Mouse (Mus musculus): ENCODE measurements at regions not wholly inside any gene's neighbourhood (a gene's known extent, or its start where the extent isn't known, plus 50 kb on each side); places are given as distances from the start of the nearest gene placed in this dataset.
A peak's percentile ranks its signal among the peaks of the same experiment; 100 is the strongest.

DNA sequence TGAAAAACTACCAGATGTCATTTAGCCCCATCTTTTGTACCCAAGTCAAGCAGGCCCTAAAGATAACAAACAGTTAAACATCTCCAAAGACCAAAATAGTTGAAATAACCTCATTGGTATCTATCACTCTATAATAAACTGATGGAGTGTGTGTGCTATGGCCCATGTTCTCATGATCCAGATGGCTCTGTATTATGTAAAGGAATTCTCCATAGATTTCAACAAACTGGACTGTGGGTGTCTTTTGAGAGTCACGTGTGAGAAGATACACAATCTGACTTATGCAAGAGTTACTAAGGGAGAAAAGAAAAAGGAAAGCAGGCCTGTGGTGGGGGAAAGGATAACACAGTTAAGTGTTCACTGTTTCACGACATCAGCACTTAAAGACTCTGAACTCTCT lies 164.8 kb upstream of the Paip1 start:
- no peak for DNase-seq (ENCODE audit: extremely low spot score, low read depth, low spot score)

DNA sequence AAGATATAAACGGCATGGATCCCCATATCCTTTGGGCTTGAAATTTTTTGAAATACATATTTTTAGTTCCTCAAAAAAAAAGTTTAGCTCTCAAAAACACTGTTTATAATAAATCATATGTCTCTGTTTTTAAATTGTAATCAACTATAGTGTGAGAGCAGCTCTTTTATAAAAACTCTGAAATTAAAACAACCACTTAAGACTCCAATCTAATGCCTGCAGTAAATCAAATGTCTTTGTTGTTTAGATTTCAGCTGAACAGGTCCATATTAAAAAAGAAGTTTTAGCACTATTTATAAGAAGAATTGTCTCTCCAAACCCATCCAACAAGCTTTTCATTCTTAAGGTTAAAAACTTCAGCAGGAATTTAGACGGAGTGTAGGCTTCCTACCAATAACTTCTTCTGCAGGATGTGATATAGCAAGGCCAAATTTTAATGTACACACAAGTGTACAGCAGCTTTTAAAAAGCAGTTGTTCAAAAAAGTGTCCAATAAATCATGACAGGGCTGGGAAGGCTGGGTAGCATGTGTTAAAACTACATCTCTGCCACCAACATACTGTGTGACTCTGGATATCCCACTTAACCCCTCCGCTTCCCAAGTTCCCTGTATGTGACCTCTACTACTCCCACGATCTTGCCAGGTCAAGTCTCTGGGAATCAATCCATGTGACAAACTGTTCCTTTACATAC lies 160.6 kb upstream of the Paip1 start:
- DNase-seq (ENCODE audit: extremely low spot score, low read depth, low spot score): no peak

DNA sequence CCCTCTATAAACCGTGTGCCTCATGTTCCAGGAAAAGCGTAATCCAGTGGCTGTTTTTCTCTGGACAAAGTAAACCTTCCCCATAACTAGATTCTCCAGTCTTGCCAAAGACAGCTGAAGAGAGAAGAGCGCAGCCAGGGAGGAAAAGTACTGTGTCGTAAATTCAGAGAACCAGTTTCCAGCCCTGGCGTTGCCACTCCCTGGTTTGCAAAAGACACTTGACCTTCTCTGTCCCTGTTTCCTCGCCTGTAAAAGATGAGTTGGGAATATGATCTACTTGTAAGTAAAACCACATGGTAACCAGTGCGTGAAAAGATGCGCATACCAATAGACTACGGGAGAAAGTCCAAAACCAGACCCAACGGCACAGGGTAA lies 160.1 kb upstream of the Paip1 start:
- DNase-seq (ENCODE audit: extremely low spot score, low read depth, low spot score): no peak

DNA sequence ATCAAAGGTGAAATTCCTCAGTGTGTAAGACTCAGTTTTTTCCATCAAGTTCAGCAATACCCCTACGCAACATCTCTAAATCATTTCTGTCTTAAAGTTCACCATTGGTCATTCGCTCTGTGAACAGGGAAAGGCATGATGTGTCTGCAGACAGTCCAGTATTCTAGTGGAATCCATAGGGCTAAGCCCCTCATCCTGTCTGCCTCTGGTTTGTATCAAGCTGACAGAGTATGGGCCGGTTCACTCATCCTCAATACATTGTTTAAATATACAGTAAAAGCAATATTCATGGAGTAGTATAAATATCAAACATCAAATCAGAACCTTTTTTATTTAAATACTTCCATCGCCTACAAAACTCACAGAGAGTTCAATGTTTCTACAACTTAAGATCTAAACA lies 152.9 kb upstream of the Paip1 start:
- DNase-seq (ENCODE audit: extremely low spot score, low read depth, low spot score): no peak

DNA sequence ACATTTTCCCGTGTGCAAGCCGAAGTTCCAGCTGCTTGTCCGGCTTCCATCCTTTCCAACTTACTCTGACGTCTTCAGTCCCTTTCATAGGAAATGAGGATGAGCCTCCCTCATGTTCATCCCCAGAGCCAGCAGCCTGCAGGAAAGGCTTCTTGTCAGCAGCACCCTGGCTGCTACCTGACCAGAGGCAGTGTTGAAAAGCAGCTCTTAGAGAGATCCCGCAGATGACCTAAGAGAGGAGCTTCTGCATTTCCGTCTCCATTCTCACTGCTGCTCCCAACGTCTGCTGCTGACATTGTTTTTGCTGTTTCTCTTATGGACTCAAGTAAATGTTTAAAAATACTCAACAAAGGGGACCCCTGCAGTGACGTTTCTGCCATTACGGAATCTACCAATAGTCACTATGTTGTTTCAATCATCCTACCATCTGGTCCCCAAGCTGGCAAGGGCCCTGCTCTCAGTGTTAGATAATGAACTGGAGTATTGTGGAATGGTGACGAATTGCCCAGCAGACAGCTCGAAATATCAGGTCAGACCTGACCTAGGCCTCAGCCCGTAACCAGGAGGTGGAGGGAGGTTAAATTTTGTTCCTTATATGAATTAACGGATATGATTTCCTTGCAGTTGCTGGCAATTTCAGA lies 151.0 kb upstream of the Paip1 start:
- no peak for DNase-seq (ENCODE audit: extremely low spot score, low read depth, low spot score)

DNA sequence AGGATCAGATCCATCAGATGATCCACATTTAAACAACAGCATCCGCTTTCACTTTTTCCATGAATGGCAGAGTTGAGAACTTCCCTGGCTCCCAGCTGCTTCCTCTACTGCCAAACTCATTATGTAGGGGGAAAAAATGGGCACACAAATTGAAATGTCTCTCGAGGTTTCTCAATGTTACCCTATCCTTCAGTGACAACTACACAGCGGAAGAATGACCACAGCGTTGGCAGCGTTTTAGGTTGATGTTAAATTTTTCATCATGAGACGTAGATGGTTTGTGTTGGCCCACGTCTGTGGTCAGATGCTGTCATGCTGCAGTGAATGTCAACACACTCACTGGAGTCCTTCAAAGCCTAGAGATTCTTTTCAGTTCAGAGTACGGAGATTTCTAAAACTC lies 149.0 kb upstream of the Paip1 start:
- DNase-seq (ENCODE audit: extremely low spot score, low read depth, low spot score): no peak

DNA sequence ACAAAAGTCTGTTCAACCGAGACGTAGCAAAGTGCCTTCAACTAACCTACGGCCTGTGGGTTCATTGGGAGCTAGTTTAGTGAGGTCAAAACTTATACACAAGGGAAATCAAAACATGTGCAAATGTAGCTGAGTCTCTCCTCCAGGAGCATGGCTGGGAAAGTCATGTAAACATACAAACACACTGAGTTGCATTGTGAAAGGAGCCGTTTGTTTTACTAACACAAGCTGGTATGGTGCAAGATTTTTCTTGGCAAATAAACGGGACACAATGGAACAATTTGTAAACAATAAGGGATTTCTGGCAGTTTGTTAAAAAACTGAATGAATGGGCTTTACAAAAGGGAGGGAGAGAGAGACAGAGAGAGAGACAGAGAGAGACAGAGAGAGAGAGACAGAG lies 147.8 kb upstream of the Paip1 start:
- no peak for DNase-seq (ENCODE audit: extremely low spot score, low read depth, low spot score)

DNA sequence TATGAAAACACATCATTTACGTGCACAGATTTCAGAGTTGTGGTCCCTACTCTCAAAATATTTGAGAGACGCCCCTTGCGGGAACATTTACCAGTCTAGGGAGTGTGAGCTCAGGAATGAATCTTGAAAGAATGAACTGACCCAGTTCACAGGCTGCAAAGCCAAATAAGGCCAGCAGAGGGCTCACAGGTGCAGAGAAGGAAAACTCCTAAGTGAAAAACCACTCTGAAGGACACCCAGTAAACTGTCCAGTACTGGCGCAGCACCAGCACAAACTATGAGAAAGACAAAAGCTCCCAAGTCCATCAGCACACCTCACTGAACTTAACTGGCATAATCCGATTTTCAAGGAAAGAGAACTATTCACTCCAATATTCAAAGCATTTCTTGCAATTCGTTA lies 145.0 kb upstream of the Paip1 start:
- DNase-seq (ENCODE audit: extremely low spot score, low read depth, low spot score): peak; percentile 53

DNA sequence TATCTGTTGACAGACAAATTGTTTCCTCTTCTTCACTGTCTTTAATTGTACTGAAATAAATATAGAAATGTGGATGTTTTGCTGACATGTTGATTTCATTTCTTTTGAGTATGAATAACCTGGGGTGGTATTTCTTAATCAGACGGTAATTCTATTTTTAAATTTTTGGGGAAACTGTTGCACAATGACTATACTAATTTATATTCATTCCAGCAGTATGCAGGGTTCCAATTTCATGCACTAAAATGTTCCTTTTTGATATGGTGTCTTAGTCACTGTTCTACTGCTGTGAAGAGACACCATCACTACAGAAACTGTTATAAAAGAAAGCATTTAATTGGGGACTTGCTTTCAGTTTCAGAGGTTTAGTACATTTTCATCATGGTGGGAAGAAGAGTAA lies 119.2 kb upstream of the Paip1 start:
- no peak for DNase-seq (ENCODE audit: extremely low spot score, low read depth, low spot score)

DNA sequence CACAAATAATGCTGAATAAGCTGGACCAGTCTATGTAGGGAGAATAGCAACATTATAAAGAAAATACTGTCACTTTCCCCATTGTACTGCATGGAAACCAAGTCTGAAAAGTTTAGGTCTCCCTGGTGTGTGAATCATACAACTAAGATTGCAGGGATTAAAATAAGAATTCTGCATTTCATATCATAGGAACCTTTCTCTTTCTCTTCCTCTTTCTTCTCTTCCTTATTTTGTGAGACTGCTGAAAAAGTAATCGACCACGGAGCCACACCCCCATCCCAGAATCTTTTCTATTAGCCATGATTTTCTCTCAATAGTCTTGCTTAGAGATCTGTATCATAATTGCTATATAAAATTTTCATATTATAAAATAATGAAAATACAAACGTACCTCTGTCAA lies 118.4 kb upstream of the Paip1 start:
- DNase-seq (ENCODE audit: extremely low spot score, low read depth, low spot score): no peak

DNA sequence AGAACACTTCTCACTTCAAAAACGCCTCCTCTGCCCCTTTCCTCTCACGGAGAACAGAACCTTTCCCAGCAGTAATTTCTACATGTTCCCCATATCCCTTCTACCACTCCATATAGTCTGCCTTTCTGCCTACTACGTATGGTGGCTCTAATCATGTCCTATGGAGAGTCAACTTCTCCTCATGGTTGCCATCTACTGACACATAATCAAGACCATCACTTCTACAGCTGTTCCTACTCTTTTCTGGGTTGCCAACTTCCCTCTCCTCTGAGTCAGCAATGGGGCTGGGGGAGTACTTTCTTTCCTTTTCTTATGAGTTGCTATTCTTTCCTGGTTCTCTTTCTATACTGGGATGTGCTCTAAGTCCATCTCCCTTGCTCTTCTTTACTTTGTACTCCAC lies 114.0 kb upstream of the Paip1 start:
- no peak for DNase-seq (ENCODE audit: extremely low spot score, low read depth, low spot score)

DNA sequence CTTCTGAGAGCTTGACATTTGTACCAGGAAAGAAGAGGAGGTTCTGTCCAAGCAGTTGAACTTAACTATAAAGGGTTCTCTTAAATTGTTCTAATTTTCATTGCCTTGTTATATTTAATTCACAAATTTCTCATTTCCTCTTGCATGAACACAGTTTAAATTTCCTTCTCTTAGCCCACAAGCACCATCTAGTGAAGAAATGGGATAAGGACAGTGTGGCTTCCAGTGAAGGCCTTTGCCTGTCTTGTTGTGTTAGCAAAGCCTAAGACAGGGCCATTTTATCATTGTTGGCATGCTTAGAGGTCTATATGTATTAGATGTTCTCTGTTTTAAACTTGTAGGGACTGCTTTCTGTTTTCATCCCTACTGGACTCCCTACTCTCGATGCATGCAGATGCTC lies 110.0 kb upstream of the Paip1 start:
- no peak for DNase-seq (ENCODE audit: extremely low spot score, low read depth, low spot score)

DNA sequence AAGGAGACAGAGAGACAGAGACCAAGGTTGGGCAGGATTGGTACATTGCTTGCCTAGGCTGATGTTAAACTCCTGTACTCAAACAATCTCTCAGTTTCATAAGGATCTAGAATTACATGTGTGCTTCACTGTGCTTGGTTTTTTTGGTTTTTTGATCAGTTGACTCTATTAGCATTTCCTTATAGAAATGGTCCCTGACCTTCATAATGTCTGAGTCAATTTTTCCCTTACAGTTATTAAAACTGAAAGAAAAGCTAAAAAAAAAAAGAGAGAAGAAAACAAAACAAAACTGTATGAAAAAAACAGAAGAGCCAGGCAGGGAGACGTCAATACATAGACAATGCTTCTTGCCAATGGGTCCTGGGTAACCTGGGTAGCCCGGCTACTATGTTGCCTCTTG lies 102.9 kb upstream of the Paip1 start:
- no peak for DNase-seq (ENCODE audit: extremely low spot score, low read depth, low spot score)

DNA sequence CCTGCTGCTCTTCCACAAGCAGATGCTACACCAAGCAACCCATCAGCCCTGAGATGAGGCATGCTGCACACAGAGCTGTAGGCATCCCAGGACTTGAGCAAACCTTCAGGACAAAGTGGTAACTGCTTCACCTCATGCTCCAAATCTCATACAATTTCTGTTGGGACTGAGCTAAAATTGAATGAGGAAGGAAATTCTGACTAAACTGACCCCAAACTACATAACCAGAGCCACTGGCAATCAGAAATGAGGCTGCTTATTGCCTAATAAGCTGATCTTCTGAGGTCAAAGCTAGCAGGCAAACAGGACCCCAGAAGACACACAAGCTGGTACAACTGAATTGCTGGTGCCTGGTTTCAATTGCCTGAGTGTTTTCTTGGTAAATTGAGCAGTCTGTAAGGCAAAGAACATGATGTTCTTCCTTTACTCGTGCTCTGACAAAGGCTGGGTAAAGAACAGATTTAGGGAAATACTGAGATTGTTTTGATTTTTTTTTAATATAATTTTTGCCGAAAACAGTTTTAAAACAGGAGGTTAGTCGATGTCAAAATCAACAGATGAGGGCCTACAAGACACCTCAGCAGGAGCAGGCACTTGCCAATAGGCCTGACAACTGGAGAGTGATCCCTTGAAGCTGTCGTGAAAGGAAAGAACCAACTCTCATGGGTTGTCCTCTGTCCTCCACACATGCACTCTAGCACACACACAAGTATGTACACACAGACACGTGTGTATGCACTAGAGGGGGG lies 101.3 kb upstream of the Paip1 start:
- no peak for DNase-seq (ENCODE audit: extremely low spot score, low read depth, low spot score)

DNA sequence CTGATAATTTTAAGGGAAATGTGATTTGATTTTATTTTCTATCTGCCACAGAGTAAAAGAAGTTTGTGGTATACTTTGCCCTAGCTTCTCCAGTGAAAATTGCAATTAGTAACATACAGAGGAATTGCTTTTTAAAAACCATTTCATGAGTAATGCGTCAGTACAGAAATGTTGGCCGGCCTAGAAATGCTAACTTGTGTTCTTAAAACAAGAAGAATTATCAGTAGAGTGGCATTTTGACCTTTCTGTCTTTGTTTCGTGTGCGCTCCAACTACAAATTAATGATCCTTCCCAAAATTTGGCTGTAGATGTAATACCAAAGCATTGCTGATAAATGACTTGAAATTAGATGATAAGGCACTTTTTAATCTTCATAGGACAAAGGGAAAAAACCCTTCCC lies 99.7 kb upstream of the Paip1 start:
- no peak for DNase-seq (ENCODE audit: extremely low spot score, low read depth, low spot score)

DNA sequence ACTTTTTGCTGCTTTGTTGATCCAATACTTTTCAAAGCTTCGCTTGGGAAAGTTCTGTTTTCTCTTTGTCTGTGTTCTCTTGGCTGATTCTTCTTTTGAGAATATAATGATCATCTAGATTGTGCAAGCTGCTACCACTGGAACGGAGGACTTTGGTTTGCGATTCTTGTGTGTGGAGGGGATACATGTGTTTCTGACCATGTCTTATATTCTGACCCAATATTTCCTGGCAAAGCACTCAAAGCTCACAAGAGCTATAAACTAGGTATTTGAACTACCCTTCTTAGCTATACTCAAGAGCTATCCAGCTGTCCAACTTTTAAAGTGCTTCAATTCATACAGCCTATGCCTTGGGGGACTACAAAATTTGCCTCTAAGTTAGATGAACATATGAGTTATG lies 96.6 kb upstream of the Paip1 start:
- DNase-seq (ENCODE audit: extremely low spot score, low read depth, low spot score): no peak

DNA sequence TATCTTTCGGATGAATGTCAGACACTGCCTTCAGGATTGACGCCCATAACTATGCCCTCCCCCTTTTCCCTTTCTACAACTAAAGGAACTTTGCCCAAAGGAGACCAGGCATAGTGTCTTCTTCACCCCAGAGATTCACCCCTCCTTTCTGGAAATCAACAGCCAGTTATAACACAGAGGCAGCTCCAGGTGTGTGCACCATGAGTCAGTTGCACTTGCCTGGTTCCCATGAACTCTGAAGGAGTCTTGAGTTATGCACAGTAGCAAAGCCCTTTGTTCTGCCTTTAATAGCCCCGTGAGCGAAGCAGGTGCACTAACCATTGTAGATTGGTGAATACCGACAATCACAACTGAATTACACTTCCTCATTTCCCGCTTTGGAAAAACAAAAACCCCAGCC lies 94.5 kb upstream of the Paip1 start:
- no peak for DNase-seq (ENCODE audit: extremely low spot score, low read depth, low spot score)

DNA sequence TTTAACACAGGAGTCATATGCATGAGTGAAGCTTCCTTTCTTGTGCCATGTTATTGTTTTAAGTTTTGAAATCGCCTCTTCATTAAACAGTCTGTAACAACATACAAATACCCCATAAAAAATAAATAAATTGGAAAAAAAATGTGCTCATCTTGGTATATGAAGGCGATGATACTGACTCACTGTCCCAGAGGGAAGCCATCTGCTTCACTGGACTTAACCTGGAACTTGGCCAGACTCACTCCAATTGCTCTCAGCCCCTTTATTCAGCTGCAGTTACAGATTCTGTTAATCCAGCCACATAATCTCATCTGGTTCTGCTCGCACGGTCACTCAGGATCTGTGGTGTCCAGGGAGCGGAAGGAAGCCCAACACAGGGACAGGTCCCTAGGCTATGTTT lies 90.5 kb upstream of the Paip1 start:
- DNase-seq (ENCODE audit: extremely low spot score, low read depth, low spot score): no peak

DNA sequence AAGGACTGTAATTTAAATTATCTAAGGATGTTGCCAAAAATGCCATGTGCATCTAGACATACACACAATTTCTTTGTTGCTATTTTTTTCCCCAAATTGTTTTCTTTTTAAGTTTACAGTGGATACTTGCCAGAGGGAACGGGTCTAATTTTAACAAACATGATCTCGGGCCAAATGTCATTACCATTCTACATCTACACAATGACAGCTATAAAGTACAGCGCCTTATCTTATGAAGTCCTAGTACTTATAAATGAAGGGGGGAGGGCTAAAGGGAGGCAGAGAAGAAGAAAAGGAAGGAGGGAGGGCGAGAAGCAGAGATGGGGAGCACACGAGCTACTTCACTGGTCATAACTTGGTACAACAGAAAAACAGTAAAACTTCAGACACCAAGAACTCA lies 89.4 kb upstream of the Paip1 start:
- no peak for DNase-seq (ENCODE audit: extremely low spot score, low read depth, low spot score)

DNA sequence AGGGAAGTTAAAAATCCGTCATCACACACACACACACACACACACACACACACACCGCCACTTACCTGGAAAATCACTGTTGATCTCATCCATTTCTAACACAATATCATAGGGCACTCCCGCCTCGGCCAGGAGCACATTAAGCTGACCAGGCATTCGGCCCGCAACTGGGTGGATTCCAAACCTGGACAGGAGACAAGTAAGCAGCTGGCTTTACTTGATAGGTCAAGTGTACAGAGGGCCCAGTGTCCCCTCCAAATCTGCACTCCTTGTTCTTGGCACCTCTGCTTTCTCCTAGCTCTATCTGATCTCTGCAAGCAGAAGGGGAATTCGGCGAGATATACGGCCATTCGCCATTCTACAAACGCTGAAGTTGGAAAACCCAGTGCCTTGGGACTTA lies 88.6 kb upstream of the Paip1 start:
- no peak for DNase-seq (ENCODE audit: extremely low spot score, low read depth, low spot score)

DNA sequence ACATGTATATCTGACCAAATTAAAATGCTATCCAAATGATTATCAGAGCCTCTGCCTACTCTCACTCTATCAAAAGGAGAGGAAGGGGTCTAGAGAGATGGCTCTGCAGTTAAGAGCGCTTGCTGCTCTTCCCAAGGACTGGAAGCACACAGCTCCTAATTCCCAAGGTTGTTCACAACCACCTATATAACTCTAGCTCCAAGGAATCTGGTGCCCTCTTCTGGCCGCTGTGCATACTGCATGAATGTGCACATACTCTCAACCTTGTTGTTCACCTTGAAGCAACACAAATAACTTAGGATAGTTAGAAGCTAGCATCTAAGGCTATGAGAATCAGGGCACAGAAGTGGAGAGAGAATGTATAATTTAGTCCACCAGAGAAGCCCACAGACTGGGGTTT lies 86.6 kb upstream of the Paip1 start:
- DNase-seq (ENCODE audit: extremely low spot score, low read depth, low spot score): peak; percentile 35

DNA sequence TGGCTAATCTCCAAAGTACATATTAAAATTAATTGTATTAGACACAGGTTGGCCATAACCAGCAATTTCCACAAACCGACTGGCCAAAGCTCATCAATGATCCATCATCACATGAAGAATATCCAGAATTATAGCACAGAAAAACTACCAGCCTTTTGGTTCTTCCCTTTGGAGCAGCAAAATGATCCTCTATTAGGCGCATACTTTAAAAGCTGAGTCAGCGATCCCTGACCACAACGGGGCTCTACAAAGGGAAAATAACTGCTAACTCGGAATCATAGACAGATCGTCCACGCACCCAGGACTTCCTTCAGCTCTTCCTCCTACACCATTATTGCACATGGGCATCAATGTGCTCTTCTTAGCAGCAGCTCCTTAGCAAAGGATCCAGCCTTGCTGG lies 85.6 kb upstream of the Paip1 start:
- no peak for DNase-seq (ENCODE audit: extremely low spot score, low read depth, low spot score)

DNA sequence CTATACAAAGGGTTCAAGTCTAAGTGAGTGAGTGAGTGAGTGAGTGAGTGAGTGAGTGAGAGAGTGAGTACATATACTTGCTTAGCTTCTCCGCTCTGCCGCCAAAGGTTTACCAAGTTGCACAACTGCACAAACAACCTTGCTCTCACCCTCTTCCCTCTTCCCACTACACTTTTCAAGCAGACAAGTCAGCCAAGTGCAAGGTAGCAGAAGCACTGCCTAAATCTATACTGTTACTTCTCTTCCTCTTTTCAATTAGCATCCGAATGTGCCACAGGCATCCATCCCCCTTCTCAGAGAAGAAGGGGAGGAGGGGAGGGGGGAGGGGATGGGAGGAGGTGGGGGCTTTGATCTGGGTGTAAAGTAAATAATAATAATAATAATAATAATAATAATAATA lies 80.4 kb upstream of the Paip1 start:
- DNase-seq (ENCODE audit: extremely low spot score, low read depth, low spot score): no peak

Measured in hindlimb bud, embryonic 11.5 days (tissue).